Mouse (Mus musculus): ENCODE results near the gene Gba. TPM values are rescaled to one million over a fixed set of nuclear protein-coding genes. Genes with fewer than 3 reads are reported as not detected.
"Not testable (repeated sequence)": the region's sequence is repeated elsewhere in the genome, so short reads cannot be mapped to it uniquely, and the experiment has no call there.

Gene Gba
- 30.7 and 33.1 TPM in 2 replicates for polyA plus RNA-seq (2014; fragmentation: Nextera tagmentation; extraction: Ambion mirVana)

GRCm38 (mm10) chr3:89202253-89203141, at the start of gene Gba:
Gba (plus strand) TSS chr3:89202928.
- peak within 1 kb of the TSS; percentile 3; the same call in 1 of the 2 replicates for H3K9ac ChIP-seq (ENCODE audit: low read length)
- H3K9me3 ChIP-seq (ENCODE audit: control insufficient read depth, low read length) = no peaks in the 10 kb centered on the region
- H3K4me1 ChIP-seq (ENCODE audit: control insufficient read depth, insufficient read depth, low read length) = 0 out of 2 replicates have a peak, but pooled peaks cover 4% of the 10 kb centered on the region
- H3K4me3 ChIP-seq (ENCODE audit: low read depth, low read length) = peak within 1 kb of the TSS; percentile 41
- ATAC-seq (ENCODE audit: insufficient number of reproducible peaks, low FRiP score, low TSS enrichment, low read depth) (peak; percentile 76; the same call in 1 of the 2 replicates), DNase-seq (ENCODE audit: low spot score) (peak; percentile 89)
- no peak within 1 kb of the TSS for H3K27ac ChIP-seq (replicated peaks; ENCODE audit: low read depth, low read length)
- H3K4me2 ChIP-seq (ENCODE audit: low read depth, severe bottlenecking) = peak within 1 kb of the TSS; percentile 51
- H3K36me3 ChIP-seq (ENCODE audit: control insufficient read depth, insufficient read depth, low read length) = peaks cover 8% of the 10 kb centered on the region; the same call in 1 of the 2 replicates
- WGBS = 27% methylated on average over 13 of the region's 13 CpGs
- H3K27me3 ChIP-seq (ENCODE audit: control insufficient read depth, insufficient read depth, low read length) = no peaks in the 10 kb centered on the region

GRCm38 (mm10) chr3:89156951-89157350, 45.8 kb upstream of the Gba start:
- H3K4me1 ChIP-seq (ENCODE audit: control insufficient read depth, insufficient read depth, low read length) = peaks cover 6% of the 10 kb centered on the region
- no peak overlapping the region for H3K4me2 ChIP-seq (ENCODE audit: low read depth, severe bottlenecking)
- no peaks in the 10 kb centered on the region for H3K9me3 ChIP-seq (ENCODE audit: control insufficient read depth, low read length)
- DNase-seq (ENCODE audit: low spot score) (no peak), ATAC-seq (ENCODE audit: insufficient number of reproducible peaks, low FRiP score, low TSS enrichment, low read depth) (no peak)
- WGBS = 87% methylated on average over 8 of the region's 8 CpGs
- no peak overlapping the region for H3K4me3 ChIP-seq (ENCODE audit: low read depth, low read length)
- H3K27me3 ChIP-seq (ENCODE audit: control insufficient read depth, insufficient read depth, low read length) = peaks cover 7% of the 10 kb centered on the region; the same call in 1 of the 2 replicates
- no peaks in the 10 kb centered on the region for H3K36me3 ChIP-seq (ENCODE audit: control insufficient read depth, insufficient read depth, low read length)
- no peak overlapping the region for H3K27ac ChIP-seq (replicated peaks; ENCODE audit: low read depth, low read length)
- no peak overlapping the region for H3K9ac ChIP-seq (ENCODE audit: low read length)

- WGBS = 20% methylated on average over 7 of the region's 7 CpGs
- H3K9ac ChIP-seq (ENCODE audit: low read length) = no peak overlapping the region
- H3K4me3 ChIP-seq (ENCODE audit: low read depth, low read length) = no peak overlapping the region
- peaks cover 7% of the 10 kb centered on the region; the same call in 1 of the 2 replicates for H3K27me3 ChIP-seq (ENCODE audit: control insufficient read depth, insufficient read depth, low read length)
- peaks cover 6% of the 10 kb centered on the region for H3K4me1 ChIP-seq (ENCODE audit: control insufficient read depth, insufficient read depth, low read length)
- no peak overlapping the region for H3K27ac ChIP-seq (replicated peaks; ENCODE audit: low read depth, low read length)
- no peaks in the 10 kb centered on the region for H3K9me3 ChIP-seq (ENCODE audit: control insufficient read depth, low read length)
- no peak overlapping the region for H3K4me2 ChIP-seq (ENCODE audit: low read depth, severe bottlenecking)
- ATAC-seq (ENCODE audit: insufficient number of reproducible peaks, low FRiP score, low TSS enrichment, low read depth) (no peak), DNase-seq (ENCODE audit: low spot score) (no peak)
- no peaks in the 10 kb centered on the region for H3K36me3 ChIP-seq (ENCODE audit: control insufficient read depth, insufficient read depth, low read length)
Measured at GRCm38 (mm10) chr3:89158651-89159050, 44.1 kb upstream of the Gba start.

GRCm38 (mm10) chr3:89159211-89159610, 43.5 kb upstream of the Gba start:
- H3K4me1 ChIP-seq (ENCODE audit: control insufficient read depth, insufficient read depth, low read length) = peaks cover 12% of the 10 kb centered on the region
- H3K9me3 ChIP-seq (ENCODE audit: control insufficient read depth, low read length) = no peaks in the 10 kb centered on the region
- peak overlapping the region; percentile 96 for H3K4me2 ChIP-seq (ENCODE audit: low read depth, severe bottlenecking)
- H3K36me3 ChIP-seq (ENCODE audit: control insufficient read depth, insufficient read depth, low read length) = no peaks in the 10 kb centered on the region
- ATAC-seq (ENCODE audit: insufficient number of reproducible peaks, low FRiP score, low TSS enrichment, low read depth) = no peak
- no peak overlapping the region for H3K27ac ChIP-seq (replicated peaks; ENCODE audit: low read depth, low read length)
- H3K9ac ChIP-seq (ENCODE audit: low read length) = no peak overlapping the region
- DNase-seq (ENCODE audit: low spot score) = peak; percentile 86
- WGBS = under 1% methylated on average over 13 of the region's 13 CpGs
- peaks cover 7% of the 10 kb centered on the region; the same call in 1 of the 2 replicates for H3K27me3 ChIP-seq (ENCODE audit: control insufficient read depth, insufficient read depth, low read length)
- peak overlapping the region; percentile 45 for H3K4me3 ChIP-seq (ENCODE audit: low read depth, low read length)

GRCm38 (mm10) chr3:89159616-89160344, 42.9 kb upstream of the Gba start, which contains the start of gene Hcn3:
Hcn3 (minus strand) TSS chr3:89160196.
- Histone ChIP-seq H3K4me1 (ENCODE audit: control insufficient read depth, insufficient read depth, low read length) (peaks cover 13% of the 10 kb centered on the region), H3K27ac (replicated peaks; ENCODE audit: low read depth, low read length) (no peak within 1 kb of the TSS), H3K9ac (ENCODE audit: low read length) (peak within 1 kb of the TSS; percentile 55), H3K9me3 (ENCODE audit: control insufficient read depth, low read length) (no peaks in the 10 kb centered on the region), H3K27me3 (ENCODE audit: control insufficient read depth, insufficient read depth, low read length) (peaks cover 7% of the 10 kb centered on the region; the same call in 1 of the 2 replicates), H3K4me3 (ENCODE audit: low read depth, low read length) (peak within 1 kb of the TSS; percentile 45), H3K4me2 (ENCODE audit: low read depth, severe bottlenecking) (peak within 1 kb of the TSS; percentile 96), H3K36me3 (ENCODE audit: control insufficient read depth, insufficient read depth, low read length) (no peaks in the 10 kb centered on the region)
- ATAC-seq (ENCODE audit: insufficient number of reproducible peaks, low FRiP score, low TSS enrichment, low read depth) (peak; percentile 67), DNase-seq (ENCODE audit: low spot score) (peak; percentile 82)
- under 1% methylated on average over 63 of the region's 66 CpGs for WGBS

GRCm38 (mm10) chr3:89161207-89161606, 41.5 kb upstream of the Gba start:
- H3K36me3 ChIP-seq (ENCODE audit: control insufficient read depth, insufficient read depth, low read length); ATAC-seq (ENCODE audit: insufficient number of reproducible peaks, low FRiP score, low TSS enrichment, low read depth); H3K27me3 ChIP-seq (ENCODE audit: control insufficient read depth, insufficient read depth, low read length); H3K27ac ChIP-seq (replicated peaks; ENCODE audit: low read depth, low read length); H3K4me2 ChIP-seq (ENCODE audit: low read depth, severe bottlenecking); H3K4me3 ChIP-seq (ENCODE audit: low read depth, low read length); DNase-seq (ENCODE audit: low spot score); H3K9me3 ChIP-seq (ENCODE audit: control insufficient read depth, low read length); H3K9ac ChIP-seq (ENCODE audit: low read length): not testable (repeated sequence)
- H3K4me1 ChIP-seq (ENCODE audit: control insufficient read depth, insufficient read depth, low read length) = peaks cover 21% of the 10 kb centered on the region

- Histone ChIP-seq H3K36me3 (ENCODE audit: control insufficient read depth, insufficient read depth, low read length) (no peaks in the 10 kb centered on the region), H3K4me2 (ENCODE audit: low read depth, severe bottlenecking) (no peak overlapping the region), H3K27me3 (ENCODE audit: control insufficient read depth, insufficient read depth, low read length) (peaks cover 7% of the 10 kb centered on the region; the same call in 1 of the 2 replicates), H3K27ac (replicated peaks; ENCODE audit: low read depth, low read length) (no peak overlapping the region), H3K9me3 (ENCODE audit: control insufficient read depth, low read length) (no peaks in the 10 kb centered on the region), H3K4me1 (ENCODE audit: control insufficient read depth, insufficient read depth, low read length) (peaks cover 21% of the 10 kb centered on the region), H3K4me3 (ENCODE audit: low read depth, low read length) (no peak overlapping the region), H3K9ac (ENCODE audit: low read length) (no peak overlapping the region)
- ATAC-seq (ENCODE audit: insufficient number of reproducible peaks, low FRiP score, low TSS enrichment, low read depth) (no peak), DNase-seq (ENCODE audit: low spot score) (no peak)
- WGBS = 76% methylated on average over 4 of the region's 4 CpGs
Measured at GRCm38 (mm10) chr3:89161786-89162185, 40.9 kb upstream of the Gba start.

GRCm38 (mm10) chr3:89163123-89163522, 39.6 kb upstream of the Gba start:
- Histone ChIP-seq H3K36me3 (ENCODE audit: control insufficient read depth, insufficient read depth, low read length) (peaks cover under 1% of the 10 kb centered on the region; the same call in 1 of the 2 replicates), H3K4me2 (ENCODE audit: low read depth, severe bottlenecking) (no peak overlapping the region), H3K4me1 (ENCODE audit: control insufficient read depth, insufficient read depth, low read length) (peaks cover 21% of the 10 kb centered on the region), H3K27ac (replicated peaks; ENCODE audit: low read depth, low read length) (no peak overlapping the region), H3K9me3 (ENCODE audit: control insufficient read depth, low read length) (no peaks in the 10 kb centered on the region), H3K4me3 (ENCODE audit: low read depth, low read length) (no peak overlapping the region), H3K27me3 (ENCODE audit: control insufficient read depth, insufficient read depth, low read length) (peaks cover 7% of the 10 kb centered on the region; the same call in 1 of the 2 replicates), H3K9ac (ENCODE audit: low read length) (no peak overlapping the region)
- no peak for DNase-seq (ENCODE audit: low spot score)
- ATAC-seq (ENCODE audit: insufficient number of reproducible peaks, low FRiP score, low TSS enrichment, low read depth) = no peak
- 56% methylated on average over 1 of the region's 1 CpGs for WGBS
